Mouse (Mus musculus) forebrain, embryonic 11.5 days (tissue): ENCODE results near the gene Angpt4. TPM values are rescaled to one million over a fixed set of nuclear protein-coding genes. Genes with fewer than 3 reads are reported as not detected.

ENCODE experiments used
- ATAC-seq: fragments of 200-750 bp; cut with Nextera tagmentation; replicated peaks from 2 replicates; pipeline ENCODE4 v1.8.0; 2017; ENCODE audit warnings: moderate TSS enrichment; ENCODE audit not compliant: low FRiP score
- DNase-seq: peaks from one replicate; pipeline ENCODE4 v3.0.0-alpha.2; 2017; ENCODE audit warnings: low spot score
- H3K27ac ChIP-seq: fragments of 300-500 bp; sonication (generic); 2 replicates; pipeline ENCODE4 v1.5.1; 2014; ENCODE audit warnings: low read depth, low read length
- H3K27me3 ChIP-seq: fragments of 300-500 bp; sonication (generic); 2 replicates; pipeline ENCODE4 v1.6.1; 2014; ENCODE audit warnings: mild to moderate bottlenecking, low read length, mixed read lengths; ENCODE audit not compliant: control insufficient read depth, insufficient read depth
- H3K36me3 ChIP-seq: fragments of 300-500 bp; sonication (generic); 2 replicates; pipeline ENCODE4 v1.6.1; 2014; ENCODE audit warnings: mild to moderate bottlenecking, low read length, moderate library complexity, mixed read lengths; ENCODE audit not compliant: control insufficient read depth, insufficient read depth
- H3K4me1 ChIP-seq: fragments of 300-500 bp; sonication (generic); replicated peaks from 2 replicates; pipeline ENCODE4 v1.6.1; 2014; ENCODE audit warnings: low read length, mixed read lengths; ENCODE audit not compliant: control insufficient read depth, insufficient read depth
- H3K4me2 ChIP-seq: fragments of 300-500 bp; sonication (generic); 2 replicates; pipeline ENCODE4 v1.6.1; 2014; ENCODE audit warnings: low read depth, mild to moderate bottlenecking, low read length, moderate library complexity, mixed read lengths; ENCODE audit not compliant: severe bottlenecking
- H3K4me3 ChIP-seq: fragments of 300-500 bp; sonication (generic); 2 replicates; pipeline ENCODE4 v1.5.1; 2014; ENCODE audit warnings: low read depth, low read length
- H3K9ac ChIP-seq: fragments of 300-500 bp; sonication (generic); 2 replicates; pipeline ENCODE4 v1.6.1; 2014; ENCODE audit warnings: low read length
- H3K9me3 ChIP-seq: fragments of 300-500 bp; sonication (generic); 2 replicates; pipeline ENCODE4 v1.6.1; 2016; ENCODE audit warnings: low read length, mixed read lengths; ENCODE audit not compliant: control insufficient read depth
- WGBS: fragments of 180-500 bp; shearing (Covaris S2); extraction: QIAGEN DNeasy Blood & Tissue Kit; methylation state at CpG from one replicate; pipeline ENCODE4 v1.1.7; 2014; 5-methylcytosine and 5-hydroxymethylcytosine counted together
- polyA plus RNA-seq: library from polyadenylated mRNA; unstranded; fragments of >200 nt; fragmentation: Nextera tagmentation; extraction: Ambion mirVana; gene quantifications from 2 replicates; pipeline ENCODE4 v1.2.1, GENCODE M21; 2014

Angpt4 gene
- polyA plus RNA-seq, 1 experiment from 2014 or later = not detected

GRCm38 (mm10) chr2:151969396-151969795 lies 58.4 kb downstream of the Angpt4 start:
- peaks cover 34% of the 10 kb centered on the region for H3K4me1 ChIP-seq
- no peaks in the 10 kb centered on the region; the same call in 1 of the 2 replicates for H3K27me3 ChIP-seq
- no peak overlapping the region for H3K27ac ChIP-seq
- H3K36me3 ChIP-seq = no peaks in the 10 kb centered on the region; the same call in 1 of the 2 replicates
- 95% methylated on average over 6 of the region's 6 CpGs for WGBS
- peak overlapping the region; percentile 52 for H3K4me2 ChIP-seq
- peak overlapping the region; percentile 3; the same call in 1 of the 2 replicates for H3K9ac ChIP-seq
- H3K9me3 ChIP-seq = no peaks in the 10 kb centered on the region
- ATAC-seq (no peak), DNase-seq (no peak)
- H3K4me3 ChIP-seq = peak overlapping the region; percentile 4; the same call in 1 of the 2 replicates

DNA sequence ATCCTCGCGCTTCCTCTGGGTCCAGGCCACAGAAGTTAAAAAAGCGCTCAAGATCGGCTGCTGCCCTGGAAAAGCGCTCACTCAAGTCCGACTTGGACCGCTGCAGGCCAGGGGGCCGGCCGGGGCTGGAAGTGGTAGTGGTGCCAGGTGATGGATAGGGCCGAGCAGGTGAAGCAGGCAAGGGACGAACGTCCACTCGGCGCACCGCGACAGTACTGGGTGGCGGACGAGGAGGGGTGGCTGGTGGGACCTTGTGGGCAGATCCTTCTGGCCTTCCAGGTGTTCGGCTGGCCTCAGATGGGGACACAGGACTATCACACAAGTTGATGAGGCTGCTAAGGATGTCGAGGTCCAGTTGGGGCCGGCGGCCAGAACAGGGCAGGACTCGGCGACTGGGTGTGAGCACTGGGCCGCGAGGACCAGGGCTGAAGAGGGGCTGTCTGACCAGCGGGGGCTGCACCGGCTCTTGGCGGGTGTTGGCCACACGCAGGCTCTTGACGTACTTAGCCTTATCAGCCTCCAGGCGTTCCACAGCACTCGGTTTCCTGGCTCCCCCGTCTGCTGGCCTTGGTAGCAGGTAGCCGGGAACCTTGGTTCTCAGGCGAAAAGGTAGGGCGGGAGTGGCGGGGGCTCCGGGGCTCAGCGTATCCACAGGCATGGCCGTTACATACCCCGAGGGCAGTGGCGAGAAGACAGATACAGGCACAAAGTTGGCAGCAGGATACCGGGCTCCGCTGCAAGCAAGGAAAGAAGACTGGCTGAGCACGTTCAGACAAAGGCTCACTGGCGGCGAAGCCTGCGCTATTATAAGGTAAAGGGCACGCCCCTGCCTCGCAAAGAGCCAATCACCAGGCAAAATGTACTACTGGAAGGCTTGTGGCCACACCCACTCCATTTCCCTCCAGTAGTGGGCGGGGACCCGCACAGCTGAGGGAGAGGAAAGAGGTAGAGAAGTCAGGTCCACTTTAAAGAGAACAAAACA lies 59.5 kb downstream of the Angpt4 start:
- peak; percentile 92 for DNase-seq
- no peaks in the 10 kb centered on the region; the same call in 1 of the 2 replicates for H3K27me3 ChIP-seq
- ATAC-seq = peak; percentile 89
- H3K4me2 ChIP-seq = peak overlapping the region; percentile 52
- H3K9ac ChIP-seq = peak overlapping the region; percentile 68
- peak overlapping the region; percentile 34 for H3K4me3 ChIP-seq
- no peaks in the 10 kb centered on the region for H3K9me3 ChIP-seq
- H3K27ac ChIP-seq = peak overlapping the region; percentile 62
- H3K4me1 ChIP-seq = peaks cover 32% of the 10 kb centered on the region
- WGBS = 44% methylated on average over 53 of the region's 53 CpGs
- H3K36me3 ChIP-seq = no peaks in the 10 kb centered on the region; the same call in 1 of the 2 replicates

GRCm38 (mm10) chr2:151971748-151972147 lies 60.7 kb downstream of the Angpt4 start:
- WGBS = 85% methylated on average over 5 of the region's 5 CpGs
- Histone ChIP-seq H3K9ac (no peak overlapping the region), H3K27me3 (no peaks in the 10 kb centered on the region; the same call in 1 of the 2 replicates), H3K4me3 (no peak overlapping the region), H3K36me3 (no peaks in the 10 kb centered on the region; the same call in 1 of the 2 replicates), H3K9me3 (no peaks in the 10 kb centered on the region), H3K4me1 (peaks cover 32% of the 10 kb centered on the region), H3K4me2 (no peak overlapping the region), H3K27ac (no peak overlapping the region)
- DNase-seq (no peak), ATAC-seq (no peak)

GRCm38 (mm10) chr2:151972880-151973594 lies 62.0 kb downstream of the Angpt4 start:
- Histone ChIP-seq H3K4me3 (peak overlapping the region; percentile 27), H3K9me3 (no peaks in the 10 kb centered on the region), H3K27me3 (no peaks in the 10 kb centered on the region; the same call in 1 of the 2 replicates), H3K4me1 (peaks cover 24% of the 10 kb centered on the region), H3K27ac (peak overlapping the region; percentile 62), H3K4me2 (peak overlapping the region; percentile 58), H3K9ac (peak overlapping the region; percentile 38), H3K36me3 (no peaks in the 10 kb centered on the region; the same call in 1 of the 2 replicates)
- DNase-seq (peak; percentile 83), ATAC-seq (peak; percentile 75)
- WGBS = 12% methylated on average over 23 of the region's 23 CpGs

DNA sequence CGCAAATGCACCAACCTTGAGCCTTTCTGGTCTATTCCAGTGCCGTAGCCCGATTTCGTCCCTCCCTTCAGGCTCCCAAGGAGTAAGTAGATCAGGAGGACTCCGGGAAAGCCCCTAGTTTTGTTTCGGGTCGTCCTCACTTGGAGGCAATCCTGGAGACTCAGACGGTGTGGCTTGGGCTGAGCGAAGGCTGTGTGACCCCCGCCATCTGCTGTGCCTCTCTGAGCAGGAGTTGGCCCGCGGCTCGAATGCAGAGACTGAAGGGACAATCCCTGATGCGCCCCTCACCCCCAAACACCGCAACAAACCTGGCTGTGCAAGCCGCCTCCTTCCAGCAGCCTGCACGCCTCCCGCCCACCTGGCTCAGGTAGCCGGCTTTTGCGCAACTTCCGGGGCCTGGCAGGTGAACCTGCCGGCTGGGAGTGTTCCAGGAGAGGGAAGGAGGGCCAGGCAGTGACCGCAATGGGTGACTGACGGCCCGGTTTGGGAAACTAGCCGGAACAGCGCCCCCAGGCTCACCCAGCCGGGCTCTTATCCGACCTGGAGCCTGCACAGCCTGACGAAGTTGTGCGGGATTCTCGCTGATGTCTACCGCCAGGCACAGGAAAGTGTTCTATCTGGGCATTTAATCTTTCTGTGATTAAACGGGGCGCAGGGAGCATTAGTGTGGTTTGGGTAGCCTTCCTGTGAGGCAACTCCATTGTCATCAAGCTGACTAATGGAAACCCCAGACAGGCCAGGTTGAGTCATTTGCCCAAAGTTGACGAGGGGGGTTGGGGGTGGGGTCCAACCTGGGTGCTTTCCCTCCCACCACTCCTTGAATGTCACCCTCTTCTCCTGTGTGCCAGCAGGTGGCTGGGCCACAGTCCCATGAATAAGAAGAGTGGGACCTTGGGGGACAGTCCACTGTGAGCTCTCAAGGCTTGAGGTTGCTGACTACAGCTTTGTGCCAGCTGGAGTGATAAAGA lies 62.9 kb downstream of the Angpt4 start:
- 4% methylated on average over 36 of the region's 36 CpGs for WGBS
- Histone ChIP-seq H3K4me1 (peaks cover 30% of the 10 kb centered on the region), H3K36me3 (no peaks in the 10 kb centered on the region; the same call in 1 of the 2 replicates), H3K27me3 (no peaks in the 10 kb centered on the region; the same call in 1 of the 2 replicates), H3K9ac (peak overlapping the region; percentile 38), H3K9me3 (no peaks in the 10 kb centered on the region), H3K4me3 (peak overlapping the region; percentile 27), H3K4me2 (peak overlapping the region; percentile 58), H3K27ac (peak overlapping the region; percentile 62)
- 0 out of 2 replicates have a peak, but pooled peaks have one; percentile 4 for ATAC-seq
- no peak for DNase-seq

- Histone ChIP-seq H3K4me1 (peaks cover 29% of the 10 kb centered on the region), H3K4me2 (no peak overlapping the region), H3K9ac (no peak overlapping the region), H3K36me3 (no peaks in the 10 kb centered on the region), H3K9me3 (no peaks in the 10 kb centered on the region), H3K27me3 (no peaks in the 10 kb centered on the region; the same call in 1 of the 2 replicates), H3K27ac (no peak overlapping the region), H3K4me3 (no peak overlapping the region)
- 91% methylated on average over 5 of the region's 5 CpGs for WGBS
- no peak for DNase-seq
- no peak for ATAC-seq
Observed at GRCm38 (mm10) chr2:151975295-151975694, 64.3 kb downstream of the Angpt4 start.

DNA sequence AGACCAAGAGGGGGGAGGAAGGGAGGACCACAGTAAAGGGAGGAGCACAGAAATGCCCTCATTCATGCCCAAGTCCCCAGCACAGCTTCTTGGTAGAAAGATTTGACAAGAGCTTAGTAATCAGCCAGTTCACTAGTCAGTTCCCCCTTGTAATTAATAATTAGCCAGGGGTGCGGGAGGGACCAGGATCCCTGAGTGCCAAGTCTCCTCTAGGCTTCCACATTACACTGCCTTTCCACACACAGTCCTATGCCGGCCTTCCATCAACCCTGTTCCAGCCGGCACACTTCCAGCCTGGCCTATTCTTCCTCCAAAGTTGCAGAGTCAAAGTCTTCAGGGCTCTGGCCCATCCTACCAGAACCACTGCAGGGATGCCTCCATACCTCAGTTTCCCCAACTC lies 65.1 kb downstream of the Angpt4 start:
- Histone ChIP-seq H3K4me3 (no peak overlapping the region), H3K9ac (no peak overlapping the region; the same call in 1 of the 2 replicates), H3K4me2 (no peak overlapping the region), H3K27me3 (no peaks in the 10 kb centered on the region; the same call in 1 of the 2 replicates), H3K9me3 (no peaks in the 10 kb centered on the region), H3K36me3 (no peaks in the 10 kb centered on the region), H3K27ac (no peak overlapping the region), H3K4me1 (peaks cover 28% of the 10 kb centered on the region)
- ATAC-seq (no peak), DNase-seq (no peak)
- 95% methylated on average over 3 of the region's 3 CpGs for WGBS
